Mouse (Mus musculus): ENCODE data around the gene Psg16.

The Psg16 gene

DNA sequence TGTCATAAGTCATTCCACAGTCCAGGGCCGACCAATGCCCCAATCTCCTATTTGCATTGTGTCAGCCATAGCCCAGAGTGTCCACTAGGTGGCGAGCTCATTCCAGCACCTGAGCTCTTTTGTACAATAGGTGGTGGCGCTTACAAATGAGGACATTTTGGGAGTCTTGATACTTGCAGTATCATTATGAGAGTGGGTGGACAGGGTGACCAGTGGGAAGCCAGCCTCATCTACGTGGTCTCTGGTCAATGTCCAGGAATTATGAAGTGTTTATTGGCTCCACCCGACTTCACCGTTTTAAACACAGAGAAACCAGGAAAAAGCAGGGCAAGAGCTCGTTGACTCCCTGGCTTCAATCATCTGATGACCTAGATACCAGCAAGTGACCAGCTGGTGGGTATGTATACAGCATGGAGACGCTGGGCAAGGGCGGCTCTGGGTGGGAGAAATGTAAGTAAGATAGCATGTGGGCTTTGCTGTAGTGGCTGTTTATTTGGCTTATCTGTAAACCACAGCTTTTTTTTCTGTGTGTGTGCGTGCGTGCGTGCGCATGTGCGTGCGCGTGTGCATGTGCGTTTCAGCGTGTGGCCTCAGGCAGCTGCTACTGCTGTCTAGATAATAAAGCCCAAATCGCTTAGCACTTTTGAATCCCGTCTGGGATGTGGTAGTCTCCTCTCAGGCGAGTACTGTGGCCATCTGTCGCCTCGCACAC is at the start of gene Psg16:
Psg16 (plus strand) TSS at position 137 of the 712 bp plus-strand sequence.
- DNase-seq (ENCODE audit: low spot score in 2 of 2): peak; percentile 38 to 55

DNA sequence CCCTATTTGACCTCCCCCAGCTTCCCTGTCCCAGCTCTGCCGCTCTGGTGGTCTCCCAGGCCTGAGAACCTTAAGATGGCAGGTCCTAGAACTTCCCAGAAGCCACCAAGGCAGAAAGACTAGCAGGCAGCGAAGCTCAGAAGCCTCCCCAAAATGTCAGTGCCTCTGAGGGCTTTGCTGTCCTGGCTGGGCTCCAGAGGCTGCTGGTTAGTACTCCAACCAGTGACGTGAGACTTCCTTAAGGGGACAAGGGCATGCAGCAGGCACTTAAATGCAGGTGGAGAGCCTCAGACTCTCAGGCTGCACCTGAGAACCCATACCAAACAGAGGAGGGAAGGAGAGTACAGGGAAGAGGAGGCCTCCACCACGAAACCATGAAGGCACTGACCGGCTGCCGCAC is 49.7 kb upstream of the Psg16 start:
- no peak for DNase-seq (ENCODE audit: low spot score in 2 of 2)

DNA sequence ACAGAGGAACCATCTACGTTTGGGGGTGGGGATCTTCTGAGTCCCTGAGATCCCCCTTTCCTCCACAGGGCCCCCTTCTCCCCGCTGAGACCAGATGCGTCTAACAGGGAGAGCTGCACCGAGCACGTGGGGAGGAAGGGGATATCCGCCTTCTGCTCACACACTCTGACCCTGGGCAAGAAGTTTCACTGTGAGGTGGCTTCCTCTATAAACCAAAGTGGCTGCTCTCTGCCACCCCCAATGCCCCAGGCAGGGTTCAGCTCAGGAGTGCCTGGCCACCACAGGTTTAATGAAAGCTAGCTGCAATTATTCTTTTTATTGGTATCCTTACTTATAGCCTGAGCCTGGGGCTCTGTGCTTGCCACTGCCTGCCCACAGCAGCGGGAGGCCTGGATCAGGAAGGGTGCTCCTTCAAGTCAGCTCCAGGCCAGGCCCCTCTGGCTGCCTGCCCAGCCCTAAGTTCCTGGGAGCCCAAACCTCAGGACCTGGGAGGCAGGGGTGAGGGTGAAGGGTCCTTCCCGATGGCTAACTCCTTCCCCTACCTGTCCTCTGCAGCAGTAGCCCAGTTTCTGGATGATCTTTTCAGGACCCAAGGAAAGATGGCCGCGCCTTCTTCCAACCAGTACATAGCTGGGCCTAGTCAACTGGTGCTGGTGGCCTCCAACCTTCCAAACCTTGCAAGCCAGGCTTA is 48.9 kb upstream of the Psg16 start:
- DNase-seq (ENCODE audit: low spot score in 2 of 2): no peak

DNA sequence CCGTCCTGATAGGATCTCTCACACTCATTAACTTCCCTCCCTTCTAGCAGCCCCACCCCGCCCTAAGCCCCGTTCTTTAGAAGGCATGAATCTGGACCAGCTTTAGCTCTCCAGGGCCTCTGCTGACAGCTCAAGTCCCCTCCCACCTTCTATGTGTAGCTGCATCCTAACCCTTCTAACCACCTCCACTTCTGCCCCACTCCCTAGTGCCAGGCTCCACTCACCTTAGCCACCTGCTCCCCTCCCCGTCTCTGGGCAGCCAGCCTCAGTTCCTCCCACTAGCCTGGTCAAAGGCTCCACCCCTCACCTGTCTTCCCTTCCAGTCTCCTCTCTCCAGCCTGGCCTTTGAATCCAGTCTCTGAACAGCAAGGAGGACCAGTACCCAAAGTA is 48.3 kb upstream of the Psg16 start:
- DNase-seq (ENCODE audit: low spot score in 2 of 2): no peak

DNA sequence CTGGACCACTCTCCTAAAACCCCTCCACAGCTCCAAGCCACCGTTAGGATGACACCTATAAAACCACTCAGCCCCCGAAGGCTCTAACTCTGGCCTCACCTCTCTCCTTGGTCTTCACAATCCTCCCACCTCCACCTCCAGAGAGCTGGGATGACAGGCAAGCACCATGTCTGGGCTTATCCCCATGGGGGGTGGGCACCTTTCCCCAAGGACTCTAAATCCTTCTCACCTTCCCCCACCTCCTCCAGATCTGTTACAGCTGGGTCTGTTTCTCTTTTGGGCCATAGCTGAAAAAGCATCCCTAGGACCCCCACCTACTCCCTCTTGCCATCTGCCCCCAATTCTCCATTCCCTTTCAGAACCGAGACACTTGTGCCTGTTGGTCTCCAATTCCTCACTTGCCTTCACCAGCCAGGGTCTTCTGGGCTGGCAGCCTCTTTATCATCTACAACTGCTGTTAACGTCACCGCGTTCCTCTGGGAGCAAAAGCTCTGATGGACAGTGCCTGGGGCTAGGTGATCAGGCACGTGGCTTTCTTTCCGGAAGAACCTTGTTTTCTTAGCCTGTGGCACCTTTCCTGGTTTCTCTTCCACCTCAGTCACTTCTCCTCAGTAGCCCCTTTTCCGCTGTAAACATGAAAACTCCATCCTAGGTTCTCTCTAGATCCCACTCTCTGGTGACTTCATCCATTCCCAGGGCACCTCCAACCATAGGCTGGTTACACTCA is 47.8 kb upstream of the Psg16 start:
- no peak for DNase-seq (ENCODE audit: low spot score in 2 of 2)

DNA sequence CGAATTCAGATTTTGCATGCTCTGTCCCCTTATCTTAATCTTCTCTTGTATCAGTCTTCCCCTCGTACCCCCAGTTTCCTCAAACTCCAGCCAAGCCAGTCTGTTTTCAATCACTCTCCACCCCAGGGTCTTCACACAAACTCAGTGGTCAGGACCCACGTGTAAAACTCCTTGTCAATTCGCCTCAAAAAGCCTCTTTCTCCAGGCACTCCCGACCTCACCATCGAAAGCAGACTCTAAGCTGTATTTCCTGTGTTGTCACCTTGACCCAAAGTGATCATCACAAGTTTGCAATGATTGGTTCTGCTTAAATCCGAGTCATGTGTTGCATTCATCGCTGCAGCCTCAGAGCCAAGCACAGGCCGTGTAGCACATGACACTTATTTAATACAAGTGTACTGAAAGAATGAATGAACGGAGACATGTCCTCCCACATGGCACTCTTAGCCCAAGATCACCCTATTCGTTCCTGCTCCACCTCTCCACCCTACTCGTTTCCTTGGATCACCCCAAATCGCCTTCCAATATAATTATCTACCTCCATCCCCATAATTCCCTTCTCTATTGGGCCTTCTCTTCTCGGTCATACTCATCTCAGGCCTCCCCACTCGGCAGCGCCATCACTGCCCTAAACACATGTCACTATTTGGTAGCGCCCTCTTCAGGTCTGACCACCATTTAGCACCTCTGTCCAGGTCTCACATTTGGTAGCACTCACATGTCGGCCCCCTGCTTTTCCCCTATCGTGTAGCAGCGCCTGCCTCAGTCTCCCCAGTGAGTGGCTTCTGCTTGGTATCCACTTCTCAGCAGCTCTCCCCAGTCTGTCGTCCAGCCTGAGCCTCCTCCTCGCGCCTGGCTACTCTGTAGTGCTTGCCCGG is 46.9 kb upstream of the Psg16 start:
- peak; percentile 39 to 60 for DNase-seq (ENCODE audit: low spot score in 2 of 2)

DNA sequence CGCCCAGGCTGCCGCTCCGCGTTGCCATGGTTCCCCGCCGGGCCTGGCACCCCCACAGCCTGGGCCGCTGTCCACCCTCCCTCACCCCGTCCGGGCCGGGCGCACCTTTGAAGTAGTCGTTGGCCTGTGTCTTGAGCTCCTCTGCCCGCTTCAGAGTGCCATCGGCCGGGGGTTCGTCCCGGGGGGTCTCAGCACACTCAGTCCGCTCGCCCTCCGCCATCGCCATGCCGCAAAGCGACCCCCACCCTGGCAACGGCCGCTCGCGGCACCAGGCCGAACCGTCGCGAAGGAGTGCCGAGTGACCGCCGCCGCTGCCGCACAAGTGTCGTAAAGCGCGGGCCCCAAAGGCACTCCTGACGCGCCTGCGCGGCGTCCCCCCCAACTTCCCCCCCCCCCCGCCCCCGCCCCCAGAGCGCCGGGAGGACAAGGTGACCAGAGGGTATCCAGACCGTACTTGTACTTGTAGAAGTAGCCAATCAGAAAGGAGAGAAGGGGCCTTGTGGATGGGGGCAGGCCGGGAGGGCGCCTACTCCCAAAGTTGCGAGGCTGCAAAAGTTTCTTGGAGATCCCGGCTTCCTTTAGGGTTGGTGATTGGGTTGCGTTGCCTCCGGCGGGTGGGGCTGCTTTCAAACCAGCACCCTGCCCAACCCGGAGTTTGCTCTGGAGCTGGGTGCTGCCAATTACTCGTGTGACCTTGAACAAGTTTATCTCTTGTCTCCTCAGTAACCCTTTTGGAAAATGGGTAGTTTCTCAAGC is 46.1 kb upstream of the Psg16 start, which contains the start of gene Ppp5c:
Ppp5c (minus strand) TSS at position 337 of the 756 bp plus-strand sequence.
- DNase-seq (ENCODE audit: low spot score in 2 of 2): peak; percentile 73 to 86

DNA sequence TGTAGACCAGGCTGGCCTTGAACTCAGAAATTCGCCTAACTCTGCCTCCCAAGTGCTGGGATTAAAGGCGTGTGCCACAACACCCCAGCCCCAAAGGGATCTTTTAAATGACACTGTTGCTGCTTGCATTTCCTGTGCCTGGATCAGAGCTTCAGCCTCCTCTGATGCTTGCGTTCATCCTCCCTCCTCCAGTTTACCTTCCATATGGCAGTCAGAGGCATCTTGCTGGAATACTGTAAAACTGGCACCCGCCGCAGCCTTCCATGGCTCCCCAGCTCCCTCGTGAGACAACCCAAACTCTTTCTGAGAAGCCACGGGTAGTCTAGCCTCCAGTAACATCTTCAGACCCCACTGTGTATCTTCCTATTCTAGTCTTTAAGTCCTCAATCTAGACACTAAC is 44.9 kb upstream of the Psg16 start:
- DNase-seq (ENCODE audit: low spot score in 2 of 2): no peak

DNA sequence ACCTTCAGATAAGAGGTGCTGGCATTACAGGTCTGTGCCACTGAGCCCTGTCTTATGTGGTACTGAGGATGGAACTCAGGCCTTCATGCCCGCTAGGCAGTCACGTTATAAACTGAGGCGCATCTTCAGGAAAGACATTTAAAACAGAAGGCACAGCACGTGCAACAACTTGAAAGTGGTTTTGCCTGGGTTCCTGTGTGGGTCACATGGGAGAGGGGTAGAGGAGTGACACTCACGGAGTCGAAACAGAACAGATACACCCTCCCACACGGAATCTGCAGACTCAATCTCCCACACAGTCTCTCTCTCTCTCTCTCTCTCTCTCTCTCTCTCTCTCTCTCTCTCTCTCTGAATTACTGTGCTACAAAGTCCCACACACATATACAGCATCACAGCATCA is 43.6 kb upstream of the Psg16 start:
- no peak for DNase-seq (ENCODE audit: low spot score in 2 of 2)

DNA sequence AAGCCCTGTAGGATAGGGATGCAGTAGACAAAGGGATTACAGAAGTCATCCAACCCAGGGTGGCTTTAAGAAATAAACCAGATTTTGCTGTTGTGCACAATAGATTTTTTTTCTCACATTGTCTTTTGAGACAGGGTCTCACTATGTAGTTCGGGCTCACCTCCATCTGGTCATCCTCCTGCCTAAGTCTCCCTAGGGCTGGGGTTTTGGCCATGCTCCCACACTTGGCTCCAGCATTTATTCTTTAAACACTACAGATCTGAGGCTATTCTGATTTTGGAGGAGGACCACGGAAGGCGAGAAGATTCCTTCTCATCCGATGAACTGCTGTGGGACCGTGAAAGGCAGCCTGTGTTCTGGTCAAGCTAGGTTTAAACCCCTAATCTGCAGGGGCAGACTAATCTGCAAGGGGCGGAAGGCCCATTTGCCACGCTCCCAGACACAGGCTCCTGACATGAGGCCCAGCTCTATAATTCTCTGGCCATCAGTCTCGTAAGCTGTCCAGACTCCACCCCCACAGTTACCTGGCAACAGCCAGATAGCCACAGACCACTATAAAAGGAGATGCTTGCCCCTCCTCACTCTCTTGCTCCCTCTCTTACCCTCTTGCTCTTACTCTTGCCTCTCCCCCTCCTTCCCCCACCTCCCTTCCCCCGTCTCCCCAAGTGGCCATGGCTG is 35.7 kb upstream of the Psg16 start:
- no peak for DNase-seq (ENCODE audit: low spot score in 2 of 2)

DNA sequence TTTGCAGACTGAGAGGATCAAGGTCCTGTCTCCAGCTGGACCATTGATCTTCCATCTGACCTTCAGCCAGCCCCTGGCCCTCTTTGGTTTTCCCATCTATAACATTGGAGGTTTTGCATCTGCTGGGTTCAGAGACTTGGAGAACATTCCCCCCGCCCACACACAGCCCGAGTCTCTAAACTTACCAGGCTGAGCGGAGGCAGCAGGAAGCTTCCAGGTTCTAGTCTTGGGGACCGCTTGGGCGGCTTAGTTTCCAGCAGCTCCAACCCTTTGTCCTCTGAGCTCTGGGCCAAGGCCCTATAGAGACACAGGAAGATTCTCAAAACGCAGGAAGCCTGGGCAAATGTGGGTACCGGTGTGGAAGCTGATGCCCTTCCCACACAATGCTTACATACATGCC is 34.5 kb upstream of the Psg16 start:
- no peak for DNase-seq (ENCODE audit: low spot score in 2 of 2)

DNA sequence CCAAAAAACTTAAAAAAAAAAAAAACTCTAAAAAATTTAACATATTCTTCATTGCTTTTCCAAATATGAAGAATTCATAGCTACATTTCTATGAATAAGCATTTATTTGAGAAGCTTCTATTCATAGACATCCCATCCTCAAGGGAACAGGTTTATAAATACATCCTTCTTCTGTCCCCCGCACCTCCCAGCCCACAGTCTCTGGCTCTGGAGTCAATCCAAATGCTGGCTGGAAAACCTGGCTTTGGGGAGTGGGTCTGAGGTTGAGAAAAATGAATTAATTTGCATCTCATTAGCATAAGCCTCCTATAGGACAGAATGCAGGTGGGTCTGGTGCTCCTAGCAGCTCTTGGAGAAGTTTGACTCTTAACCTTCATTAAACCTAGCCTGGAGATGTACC is 28.1 kb upstream of the Psg16 start:
- no peak for DNase-seq (ENCODE audit: low spot score in 2 of 2)

DNA sequence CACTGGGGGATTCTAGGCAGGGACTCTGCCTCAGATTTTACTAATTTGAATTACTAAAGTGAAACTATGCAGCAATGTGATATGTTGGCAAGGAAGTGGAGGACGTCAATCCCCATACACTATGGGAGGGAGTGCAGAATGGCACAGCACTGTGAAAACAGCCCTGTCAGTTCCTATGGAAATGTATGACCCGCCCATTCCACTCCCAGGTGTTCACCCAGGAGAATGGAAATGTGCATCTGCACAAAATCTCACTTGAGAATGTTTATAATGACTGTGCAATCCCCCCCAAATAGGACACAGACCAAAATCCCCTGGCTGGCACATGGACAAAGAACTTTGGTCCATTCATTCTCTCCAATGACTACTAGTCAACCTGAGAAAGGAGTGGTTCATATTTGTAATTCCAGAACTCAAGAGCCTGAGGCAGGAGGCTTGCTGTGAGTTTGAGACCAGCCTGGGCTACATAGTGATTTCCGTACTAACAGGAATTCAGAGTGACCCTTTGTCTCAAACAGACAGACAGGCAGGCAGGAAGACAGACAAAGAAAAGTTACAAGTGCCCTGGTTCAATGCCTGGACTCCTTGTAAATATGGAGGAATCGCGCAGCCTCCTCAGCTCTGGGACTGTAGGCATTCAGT is 26.7 kb upstream of the Psg16 start:
- no peak for DNase-seq (ENCODE audit: low spot score in 2 of 2)

DNA sequence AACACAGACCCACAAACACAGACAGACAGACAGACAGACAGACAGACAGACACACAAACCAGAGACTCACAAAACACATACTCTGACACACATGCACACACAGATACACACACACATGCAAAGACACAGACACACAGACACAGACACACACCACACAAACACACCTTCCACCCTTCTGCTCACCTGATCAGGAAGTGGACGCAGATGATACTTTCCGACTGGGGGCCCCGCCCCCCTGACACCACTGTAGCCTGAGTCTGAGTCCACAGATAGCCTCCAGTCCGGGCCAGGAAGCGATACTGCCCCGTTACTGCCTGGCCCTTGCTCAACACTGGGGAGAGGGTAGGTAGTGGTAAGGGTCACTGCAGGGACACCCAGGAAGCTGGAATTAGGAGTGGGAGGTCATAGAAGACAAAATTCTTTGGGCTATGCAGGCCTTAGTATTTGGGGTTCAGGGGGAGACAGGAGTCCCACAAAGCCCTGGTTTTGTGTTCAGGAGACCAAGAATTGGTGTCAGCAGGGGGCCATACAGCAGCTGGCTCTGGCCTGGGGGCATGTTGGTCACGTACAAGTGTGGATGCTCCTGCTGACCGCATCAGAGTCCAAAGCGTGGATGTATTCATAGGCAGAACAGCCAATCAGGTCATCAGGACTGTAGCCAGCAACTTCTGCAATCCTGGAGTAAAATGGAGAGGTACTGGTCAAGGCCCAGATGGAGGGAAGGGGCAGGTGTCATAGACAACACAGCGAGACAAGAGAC is 25.2 kb upstream of the Psg16 start:
- no peak for DNase-seq (ENCODE audit: low spot score in 2 of 2)

DNA sequence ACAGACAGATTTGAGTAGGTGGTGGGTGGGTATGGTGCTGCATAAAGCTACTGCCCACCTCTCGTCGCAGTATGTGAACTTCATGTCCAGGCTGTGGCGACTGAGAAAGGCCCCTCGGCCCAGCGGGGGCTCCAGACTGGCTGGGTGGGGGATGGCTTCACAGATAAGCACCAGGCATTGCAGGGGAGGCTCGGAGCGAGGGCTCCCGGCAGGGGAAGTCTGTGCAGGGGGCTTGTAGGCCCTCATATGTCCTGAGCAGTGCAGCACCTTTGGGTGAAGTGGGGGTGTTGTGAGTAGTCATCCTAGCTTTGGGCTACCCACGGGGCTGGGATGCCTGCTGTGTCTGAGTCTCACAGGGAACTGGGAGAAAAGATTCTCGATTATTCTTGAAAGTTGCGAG is 23.3 kb upstream of the Psg16 start:
- no peak for DNase-seq (ENCODE audit: low spot score in 2 of 2)

DNA sequence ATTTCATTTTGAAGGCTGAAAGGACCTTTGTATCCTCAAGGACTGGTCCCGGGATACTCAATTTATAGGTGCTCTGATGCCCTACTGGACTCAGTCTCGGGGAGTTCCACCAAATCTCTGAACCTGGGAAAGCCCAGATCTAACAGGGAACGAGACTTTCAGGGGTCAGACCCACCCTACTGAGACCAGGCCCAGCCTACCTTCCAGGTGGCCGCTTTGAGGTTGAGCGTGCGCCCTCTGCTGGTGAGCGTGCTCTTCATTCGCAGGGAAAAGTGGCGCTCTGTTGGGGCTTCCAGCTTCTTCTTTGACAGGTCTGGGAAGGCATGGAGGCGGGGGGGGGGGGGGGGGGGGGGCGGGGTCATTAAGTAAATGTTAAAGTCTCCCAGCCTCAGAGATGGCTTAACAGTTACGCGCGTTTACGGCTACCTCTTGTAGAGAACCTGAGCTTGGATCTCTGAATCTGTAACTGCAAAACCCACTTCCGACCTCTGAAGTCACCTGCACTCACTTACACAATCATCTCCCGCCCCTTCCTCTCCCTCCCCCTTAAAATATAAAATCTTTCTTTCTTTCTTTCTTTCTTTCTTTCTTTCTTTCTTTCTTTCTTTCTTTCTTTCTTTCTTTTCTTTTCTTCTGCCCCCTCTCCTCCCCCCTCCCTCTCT is 22.8 kb upstream of the Psg16 start:
- no peak for DNase-seq (ENCODE audit: low spot score in 2 of 2)

DNA sequence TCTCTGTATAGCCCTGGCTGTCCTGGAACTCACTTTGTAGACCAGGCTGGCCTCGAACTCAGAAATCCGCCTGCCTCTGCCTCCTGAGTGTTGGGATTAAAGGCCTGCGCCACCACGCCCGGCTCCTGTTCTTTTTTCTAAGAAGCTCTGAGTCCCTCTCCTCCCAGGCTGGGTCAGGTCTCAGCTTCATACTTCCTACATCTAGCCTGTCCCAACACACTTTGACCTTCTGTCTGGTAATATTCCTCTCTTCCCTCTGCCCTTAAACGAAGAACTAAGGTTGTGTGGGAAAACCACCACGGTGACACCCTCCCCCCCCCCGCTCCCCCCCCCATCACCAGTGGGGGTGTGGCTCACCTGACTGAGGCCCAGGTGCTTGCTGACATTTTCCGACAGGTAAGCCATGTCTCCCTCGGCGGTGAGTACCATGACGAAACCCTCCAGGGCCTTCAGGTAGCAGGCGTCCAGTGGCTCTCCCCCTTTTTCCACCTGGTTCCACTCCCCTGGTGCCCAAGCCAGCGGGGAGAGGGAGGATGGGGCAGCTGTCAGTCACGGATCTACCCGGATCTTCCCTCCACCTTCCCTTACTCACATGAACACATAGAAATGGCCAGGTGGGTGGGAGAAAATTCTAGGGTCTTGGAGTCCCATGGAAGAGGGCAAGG is 19.4 kb upstream of the Psg16 start:
- no peak for DNase-seq (ENCODE audit: low spot score in 2 of 2)

DNA sequence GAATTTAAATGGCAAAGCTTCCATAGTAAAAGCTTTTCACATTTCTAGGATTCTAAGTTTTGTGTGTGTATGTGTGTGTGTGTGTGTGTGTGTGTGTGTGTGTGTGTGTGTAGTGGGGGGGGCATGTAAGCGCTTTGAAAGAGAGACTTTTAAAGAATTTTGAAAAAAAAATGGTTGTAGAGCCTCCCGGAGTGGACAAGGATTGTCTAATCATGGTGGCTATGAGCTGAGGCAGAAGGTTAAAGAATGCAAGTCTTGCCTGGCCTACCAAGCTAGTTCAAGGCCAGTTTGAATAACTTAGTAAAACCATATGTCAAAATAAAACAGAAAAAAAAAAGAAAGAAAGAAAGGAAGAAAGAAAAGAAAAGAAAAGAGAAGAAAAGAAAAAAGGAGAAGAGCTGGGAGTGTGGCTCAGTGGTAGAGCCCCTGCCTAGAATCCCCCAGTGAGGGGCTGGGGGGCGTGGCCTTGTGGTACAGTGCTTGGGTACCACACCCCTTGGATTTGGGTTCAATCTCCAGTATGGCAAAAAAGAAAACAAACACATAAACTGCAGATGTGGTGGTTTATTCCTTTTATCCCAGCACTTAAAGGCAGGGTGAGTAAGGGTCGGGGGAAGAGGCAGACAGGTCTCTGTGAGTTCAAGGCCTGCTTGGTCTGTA is 18.4 kb upstream of the Psg16 start:
- no peak for DNase-seq (ENCODE audit: low spot score in 2 of 2)

All from frontal cortex, postnatal 25 days (tissue).